In the genomic region with DNA sequence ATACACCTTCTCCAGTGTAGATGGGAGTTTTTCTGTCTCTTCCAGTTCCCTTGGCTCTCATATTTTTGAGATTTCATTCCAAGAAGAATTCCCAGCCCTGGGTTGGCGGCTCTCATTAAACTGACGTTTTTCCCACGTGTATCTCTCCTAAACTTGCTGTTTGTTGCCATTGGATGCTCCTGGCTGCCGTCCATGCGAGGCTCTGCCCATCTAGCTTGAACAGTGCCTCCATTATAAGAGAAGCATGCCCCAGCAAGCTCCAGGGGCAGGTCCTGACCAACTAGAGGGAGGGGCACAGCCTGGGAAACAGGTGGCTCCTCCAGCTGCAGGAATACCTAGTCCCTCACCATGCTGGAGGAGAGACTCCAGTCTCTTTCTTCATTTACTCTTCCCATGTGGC, we compare ENCODE assay signal across 17 mouse cellular contexts. TPM values are rescaled to one million over a fixed set of nuclear protein-coding genes. Genes with fewer than 3 reads are reported as not detected.
DNase-seq lines count a peak whose midpoint lies in the region.
"Had no signal": no experiment of that assay in that cellular context is flagged by ENCODE, and none has a peak within 500 bp of the region (broad histone marks: within the 10 kb centered on the region; RNA-seq: fewer than 3 reads in every experiment).

No protein-coding gene starts in this region.

- peak; percentile 29 to 40 for DNase-seq in cerebellum, postnatal 10 days
- no peak for DNase-seq in cerebellum, adult 8-10 months
- DNase-seq in layer of hippocampus, adult 9-11 months: peak; percentile 38
- no peak for DNase-seq in layer of hippocampus, adult 9-10 months (ENCODE audit: low spot score)
- peak; percentile 31 to 32 for DNase-seq in right cerebral cortex, postnatal 10 days (ENCODE audit: low spot score in 2 of 2)
- DNase-seq in right cerebral cortex, adult 2 months (ENCODE audit: low spot score in 2 of 2): no peak
- DNase-seq in testis, postnatal 14 days (ENCODE audit: low spot score): peak; percentile 70
- no peak for DNase-seq in heart, postnatal 14 days
- DNase-seq: cerebellum, adult 9-11 months; gastrocnemius, postnatal 10 days; kidney, adult 8-10 months; kidney, postnatal 4 days; right cerebral cortex, postnatal 14 days; thymus, postnatal 14 days had no signal

- intact Hi-C loops in heart, postnatal 14 days (cut with DNase I): no loop called here

RNA-seq across cellular contexts. Expression of a gene that starts 42.0 kb away (rescaled TPM):
- total RNA-seq in heart, postnatal 14 days (2021): 100 to 1,000 TPM; 496 to 513 TPM

RNA-seq across cellular contexts. Expression of a gene that starts 54.3 kb away (rescaled TPM):
- under 1 TPM in 1 of 2 experiments, not detected in 1; 0.37 TPM for total RNA-seq in heart, postnatal 14 days (2021)
- total RNA-seq: adrenal gland, adult 18-20 months; hematopoietic stem cell, adult 5-6 weeks; left cerebral cortex, postnatal 10 days had no signal

Comparison
In these comparisons a context has a peak if more than half of its experiments do, and no peak if none do; other contexts are left out.
1. DNase-seq: peak in cerebellum, postnatal 10 days (2 of 2), layer of hippocampus, adult 9-11 months (single experiment), right cerebral cortex, postnatal 10 days (2 of 2) and testis, postnatal 14 days (single experiment); none in cerebellum, adult 8-10 months (single experiment), layer of hippocampus, adult 9-10 months (single experiment), right cerebral cortex, adult 2 months (0 of 2) and heart, postnatal 14 days (0 of 2).